Mouse (Mus musculus): ENCODE data around the gene Tmem131.

Tmem131 gene

DNA sequence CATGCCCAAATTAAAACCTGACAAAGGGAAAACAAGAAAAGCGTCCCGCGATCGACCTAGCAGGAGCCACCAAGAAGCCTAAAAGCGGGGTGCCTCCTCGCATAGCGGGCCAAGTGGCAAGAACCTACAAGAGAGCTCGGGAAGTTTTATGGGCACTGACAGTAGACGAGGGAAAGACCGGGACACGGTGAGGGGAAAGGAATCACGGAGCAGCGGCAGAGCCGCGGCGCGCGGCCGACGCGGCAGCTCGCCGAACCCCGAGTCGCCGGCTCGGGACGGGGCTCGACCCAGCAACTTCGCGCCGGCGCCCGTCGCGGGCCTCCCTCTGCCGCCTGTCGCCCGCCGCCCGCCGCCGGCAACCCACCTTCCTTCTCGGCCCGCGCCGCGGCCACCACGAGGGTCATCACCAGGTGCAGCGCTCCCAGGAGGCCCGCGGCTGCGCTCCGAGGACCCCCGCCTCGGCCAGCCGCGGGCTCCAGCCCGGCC, 4.6 kb downstream of the Tmem131 start:
- peak in 1 of 2 experiments; percentile 45 for DNase-seq (ENCODE audit: low spot score in 2 of 2)

DNA sequence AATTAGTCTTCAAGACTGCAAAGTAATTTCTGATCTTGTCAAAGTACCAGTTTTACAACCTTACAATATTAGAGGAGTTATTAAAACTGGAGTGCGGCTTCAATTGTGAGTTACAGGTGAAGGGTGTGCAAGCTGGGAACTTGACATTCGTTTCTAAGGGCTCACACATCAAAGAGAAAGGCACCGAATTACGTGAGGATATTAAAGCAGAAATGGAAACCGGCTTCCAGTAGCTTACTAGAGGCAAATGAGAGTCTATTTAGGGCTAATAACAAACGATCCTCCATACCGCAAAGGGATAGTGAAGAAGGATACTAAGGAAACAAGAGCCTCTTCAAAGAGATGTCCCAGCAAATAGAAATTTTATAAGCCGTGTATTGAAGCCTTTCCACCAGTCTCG, 5.1 kb downstream of the Tmem131 start:
- no peak for DNase-seq (ENCODE audit: low spot score in 2 of 2)

DNA sequence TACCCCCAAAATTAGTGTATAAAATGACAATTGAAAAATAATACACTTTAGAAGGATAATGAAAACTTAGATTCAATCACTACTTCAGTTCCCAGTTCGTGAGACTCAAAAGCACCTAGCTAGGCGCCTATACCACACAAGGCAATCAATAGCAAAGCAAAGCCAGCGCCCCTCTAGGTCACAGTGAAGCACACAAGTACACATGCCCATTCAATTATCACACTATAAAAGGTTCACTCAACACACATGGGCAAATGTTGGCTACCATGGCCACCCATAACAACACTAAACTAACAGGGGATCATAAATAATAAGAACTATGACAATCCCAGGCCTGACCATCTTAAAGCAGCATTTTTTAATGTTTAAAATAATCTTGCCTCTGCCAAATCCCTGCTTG, 5.8 kb downstream of the Tmem131 start:
- DNase-seq (ENCODE audit: low spot score in 2 of 2): no peak

DNA sequence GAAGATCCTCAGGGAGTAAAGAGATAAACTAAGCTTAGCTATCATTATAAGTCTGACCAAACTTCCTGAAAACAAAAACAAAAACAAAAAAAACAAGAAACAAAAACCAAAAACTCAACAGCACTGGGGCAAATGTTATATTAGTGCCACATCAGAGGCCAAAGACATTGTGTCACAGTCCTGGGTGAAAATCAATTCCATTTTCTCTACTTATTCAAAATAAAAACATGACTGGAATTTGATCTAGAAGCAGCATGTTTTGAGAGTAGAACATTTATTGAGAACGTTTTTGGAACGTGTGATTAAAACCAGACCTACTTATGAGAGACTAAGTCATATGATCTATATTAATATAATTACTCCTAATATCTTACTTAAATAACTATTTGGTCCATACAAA, 6.5 kb downstream of the Tmem131 start:
- no peak for DNase-seq (ENCODE audit: low spot score in 2 of 2)

DNA sequence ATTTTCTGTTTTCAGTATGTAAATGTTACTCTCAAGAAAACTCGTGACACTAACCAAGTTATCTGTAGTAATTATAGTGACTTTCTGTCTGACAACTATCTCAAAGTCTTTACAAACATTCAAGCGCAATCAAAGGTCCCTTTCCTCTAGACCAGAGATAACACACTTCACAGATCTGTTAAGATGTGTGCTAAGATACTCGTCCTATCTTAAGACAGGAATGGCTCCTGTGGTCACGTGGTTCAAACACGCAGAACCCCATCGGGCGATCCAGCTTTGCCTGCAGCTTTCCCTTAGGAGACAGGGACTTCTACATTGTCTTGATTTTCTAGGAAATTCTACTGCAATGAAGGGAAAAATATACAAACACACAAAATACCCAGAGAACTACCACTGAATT, 6.9 kb downstream of the Tmem131 start:
- no peak for DNase-seq (ENCODE audit: low spot score in 2 of 2)

DNA sequence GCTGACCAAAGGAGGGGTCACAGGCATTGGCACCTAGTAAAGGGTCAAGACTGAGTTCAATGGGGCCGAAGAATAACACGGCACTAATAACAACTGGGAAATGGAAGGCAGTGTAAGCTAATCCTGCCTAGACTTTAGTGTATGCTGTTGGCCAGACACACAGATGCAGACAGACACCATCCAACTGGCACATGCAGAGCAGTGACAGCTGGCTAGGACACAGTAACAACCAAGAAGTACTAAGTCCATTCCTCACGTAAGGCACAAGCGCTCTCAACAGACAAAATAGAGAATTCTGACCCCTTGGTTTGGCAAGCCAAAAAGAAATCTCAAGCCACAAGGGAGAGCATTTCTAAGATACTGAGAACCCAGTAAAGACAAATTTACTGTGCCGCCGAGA, 8.7 kb downstream of the Tmem131 start:
- no peak for DNase-seq (ENCODE audit: low spot score in 2 of 2)

DNA sequence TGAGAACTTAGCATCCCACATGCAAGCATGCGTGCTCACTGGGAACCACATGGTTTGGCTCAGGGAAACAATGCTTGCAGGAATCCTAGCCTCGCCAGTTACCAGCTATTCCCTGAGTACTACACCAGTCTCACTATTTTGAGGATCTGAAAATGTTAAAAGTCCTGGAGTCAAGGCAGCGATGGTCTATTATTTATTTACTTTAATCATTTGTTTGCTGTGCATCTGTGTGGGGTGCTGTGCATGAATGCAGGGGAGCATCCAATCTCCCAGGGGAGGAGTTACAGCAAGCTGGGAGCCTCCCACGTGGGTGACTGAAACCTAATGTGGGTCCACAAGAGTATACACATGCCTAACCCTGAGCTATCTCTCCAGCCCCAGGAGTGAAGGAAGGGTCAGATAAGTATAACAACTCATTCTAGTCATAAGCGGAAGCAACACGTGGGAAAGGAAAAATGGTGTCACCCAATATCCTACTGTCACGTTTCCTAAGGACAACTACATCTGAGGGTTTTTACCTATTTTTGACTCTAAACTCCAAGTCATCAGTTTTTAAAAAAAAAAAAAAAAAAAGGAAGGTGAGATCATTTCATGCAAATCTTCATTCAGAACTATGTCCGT, 9.4 kb downstream of the Tmem131 start:
- no peak for DNase-seq (ENCODE audit: low spot score in 2 of 2)

DNA sequence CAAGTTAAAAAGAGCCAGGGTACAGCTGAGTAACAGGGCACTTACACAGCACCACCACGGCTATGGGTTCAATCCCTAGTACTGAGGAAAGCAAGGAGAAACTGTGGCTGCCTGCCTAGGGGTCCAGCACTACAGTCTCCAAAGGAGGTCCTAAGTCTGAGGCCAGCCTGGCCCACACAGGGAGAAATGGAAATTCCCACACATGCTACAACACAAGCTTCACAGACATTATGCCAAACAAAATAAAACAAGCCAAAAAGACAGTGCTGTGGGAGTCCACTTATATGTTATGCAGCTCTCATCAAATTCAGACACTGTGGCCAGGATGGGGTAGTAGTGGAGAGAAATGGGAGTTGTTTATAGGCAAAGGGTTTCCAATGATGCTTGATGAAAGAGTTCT, 11.2 kb downstream of the Tmem131 start:
- DNase-seq (ENCODE audit: low spot score in 2 of 2): no peak

DNA sequence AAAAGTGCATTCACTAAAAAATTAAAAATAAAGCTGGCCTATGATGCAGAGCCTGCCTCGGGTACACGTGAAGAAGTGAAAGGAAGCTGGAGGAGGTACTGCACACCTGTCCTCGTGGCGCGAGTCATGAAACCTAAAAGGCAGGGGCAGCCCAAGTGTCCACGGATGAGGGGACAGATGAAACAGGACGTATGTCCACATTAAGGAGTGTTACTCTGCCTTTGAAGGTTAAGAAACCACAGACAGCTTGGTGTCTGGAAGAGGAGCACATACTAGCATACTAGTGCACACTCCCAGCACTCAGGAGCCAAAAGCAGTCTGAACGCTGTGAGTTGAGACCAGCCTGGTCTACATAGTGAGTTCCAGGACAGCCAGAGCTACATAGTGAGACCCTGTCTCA, 12.6 kb downstream of the Tmem131 start:
- no peak for DNase-seq (ENCODE audit: low spot score in 2 of 2)

DNA sequence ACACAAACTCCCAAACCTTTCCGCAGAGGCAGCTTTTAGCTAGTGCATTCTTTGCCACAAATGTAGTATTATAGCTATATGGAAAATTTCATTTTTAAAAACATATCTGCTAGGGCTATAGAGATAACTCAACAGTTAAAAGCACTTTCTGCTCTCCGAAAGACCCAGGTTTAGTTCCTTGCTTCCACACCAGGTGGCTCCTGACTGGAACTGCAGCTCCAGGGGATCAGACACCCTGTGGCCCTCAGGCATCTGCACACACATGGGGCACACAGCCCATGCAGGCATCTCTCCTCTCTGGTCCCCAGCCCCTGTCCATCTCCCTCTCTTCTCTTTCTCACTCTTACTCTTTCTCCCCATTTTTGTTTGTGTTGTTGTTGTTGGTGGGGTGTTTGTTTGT, 13.5 kb downstream of the Tmem131 start:
- no peak for DNase-seq (ENCODE audit: low spot score in 2 of 2)

DNA sequence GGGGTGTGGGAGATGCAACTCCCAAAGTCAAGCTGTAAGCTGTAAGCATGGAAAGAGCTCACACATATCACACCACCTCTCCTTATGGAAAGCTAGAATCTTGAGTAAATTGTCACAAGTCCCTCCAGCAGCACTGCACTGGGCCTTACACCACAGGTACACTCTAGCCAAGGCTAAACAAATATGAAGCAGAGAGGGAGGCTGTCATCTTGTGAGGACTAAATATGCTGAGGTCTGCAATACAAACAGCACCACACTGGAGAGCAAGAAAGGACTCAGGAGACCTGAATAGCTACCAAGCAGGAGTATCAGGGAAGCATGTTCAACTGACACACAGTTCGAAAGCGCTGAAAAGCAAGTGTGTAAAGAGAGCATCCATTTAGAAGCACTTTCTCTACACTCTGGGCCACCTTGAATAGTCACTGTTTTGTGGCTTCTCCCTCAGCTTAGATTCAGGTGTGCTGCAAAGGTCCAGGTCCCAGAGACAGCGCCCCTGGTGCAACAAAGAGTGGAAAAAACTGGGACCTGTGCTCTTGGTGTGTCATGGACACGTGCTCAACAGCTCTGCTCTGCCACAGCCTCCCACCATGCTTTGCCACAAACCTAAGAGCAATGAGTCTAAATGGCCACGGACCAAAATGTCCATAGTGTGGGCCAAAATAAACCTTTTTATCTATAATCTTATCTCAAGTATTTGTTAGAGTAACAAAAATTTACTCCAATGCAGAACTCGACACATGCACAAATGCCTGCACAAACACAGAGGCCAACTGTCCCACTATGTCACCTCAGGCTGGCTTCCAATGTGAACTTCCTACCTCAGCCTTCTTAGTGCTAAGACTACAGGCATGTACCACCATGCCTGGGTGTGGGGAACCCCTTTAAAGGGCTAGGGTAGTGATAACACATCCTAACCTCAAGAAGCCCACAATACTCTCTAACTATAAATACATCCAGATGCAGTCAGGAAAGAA, 14.8 kb downstream of the Tmem131 start:
- no peak for DNase-seq (ENCODE audit: low spot score in 2 of 2)

DNA sequence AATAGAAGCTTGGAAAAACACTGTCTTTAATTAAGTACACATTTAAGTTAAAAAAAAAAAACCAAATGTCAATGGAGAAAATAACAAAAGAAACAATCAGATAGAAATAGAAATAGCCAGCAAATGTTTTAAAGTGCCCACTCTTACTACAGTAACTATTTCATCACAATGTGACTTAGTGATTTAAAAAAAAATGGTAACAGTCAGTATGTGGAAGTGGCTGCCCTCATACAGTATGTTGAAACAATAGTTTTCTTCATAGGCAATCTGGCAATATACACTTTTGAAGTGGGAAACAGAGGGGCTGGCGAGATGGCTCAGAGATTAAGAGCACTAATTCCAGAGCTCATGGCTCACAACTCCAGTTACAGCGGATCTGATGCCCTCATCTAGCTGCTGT, 15.9 kb downstream of the Tmem131 start:
- no peak for DNase-seq (ENCODE audit: low spot score in 2 of 2)

DNA sequence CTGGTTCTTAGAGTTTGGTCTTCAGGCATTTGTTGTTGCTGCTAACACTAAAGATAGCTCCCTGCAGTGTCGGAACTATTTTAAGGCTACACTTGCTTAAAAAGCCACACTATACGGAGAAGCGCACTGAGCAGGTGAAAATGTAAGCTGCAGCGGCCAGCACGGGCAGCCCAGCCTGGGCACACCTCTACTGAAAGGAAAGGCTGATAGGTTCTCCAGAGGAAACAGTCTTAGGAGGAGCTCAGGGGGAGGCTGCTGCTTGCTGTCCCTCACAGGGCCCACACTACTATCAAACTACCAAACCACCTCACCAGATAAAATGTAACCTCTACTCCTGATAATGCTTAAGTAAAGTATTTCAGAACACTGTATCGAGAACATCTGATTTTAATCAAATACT, 16.7 kb downstream of the Tmem131 start:
- no peak for DNase-seq (ENCODE audit: low spot score in 2 of 2)

DNA sequence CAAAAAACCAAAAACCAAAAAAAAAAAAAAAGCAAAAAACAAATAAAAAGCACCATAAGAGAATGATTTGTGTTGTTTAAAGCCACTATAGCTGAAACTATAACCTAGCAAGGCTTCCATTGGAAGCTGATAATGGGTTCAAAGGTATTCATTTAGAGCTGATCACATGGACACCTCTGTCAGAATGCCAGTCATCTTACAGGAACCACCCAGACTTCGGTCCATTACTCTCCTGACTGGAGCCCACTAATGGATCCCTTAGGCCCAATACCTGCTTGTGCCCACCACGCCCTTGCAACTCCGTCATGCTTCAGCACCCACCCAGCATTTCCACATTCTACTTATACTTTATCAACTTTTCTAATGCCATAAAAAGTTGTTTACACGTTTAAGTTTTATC, 17.2 kb downstream of the Tmem131 start:
- no peak for DNase-seq (ENCODE audit: low spot score in 2 of 2)

DNA sequence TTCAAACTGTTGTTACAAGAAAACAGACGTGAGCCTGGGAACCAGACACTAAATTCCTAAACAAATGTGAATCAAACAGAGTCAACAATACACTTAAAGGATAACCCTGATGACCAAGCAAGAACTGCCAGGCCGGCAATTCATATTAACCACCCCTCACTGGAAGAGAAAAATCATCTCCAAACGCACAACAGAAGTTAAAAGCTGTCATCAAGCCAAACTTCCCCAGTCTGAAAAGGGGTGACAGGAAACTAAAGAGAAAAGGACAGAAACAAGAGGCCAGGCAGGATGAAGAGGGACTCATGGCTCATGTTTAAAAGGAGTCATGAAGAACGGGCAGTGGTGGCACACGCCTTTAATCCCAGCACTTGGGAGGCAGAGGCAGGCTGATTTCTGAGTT, 17.7 kb downstream of the Tmem131 start:
- DNase-seq (ENCODE audit: low spot score in 2 of 2): no peak

DNA sequence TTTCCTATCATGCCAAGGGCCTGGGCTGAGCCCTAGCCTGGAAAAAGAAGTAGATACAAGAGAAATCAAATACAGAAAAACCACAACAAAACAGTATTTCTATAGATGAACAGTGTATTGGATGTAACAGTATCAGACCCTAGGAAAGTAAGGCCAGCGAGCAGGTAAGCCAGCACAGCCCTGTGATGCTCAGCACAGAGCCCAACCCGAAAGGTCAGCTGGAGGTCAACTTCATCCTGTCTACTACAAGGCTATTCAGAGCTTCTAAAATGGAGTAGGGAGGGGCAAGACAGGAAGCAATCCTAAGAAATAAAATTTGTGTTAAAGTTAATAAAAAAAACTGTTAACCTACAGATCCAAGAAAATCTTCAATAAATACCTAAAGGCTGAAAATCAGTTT, 18.6 kb downstream of the Tmem131 start:
- DNase-seq (ENCODE audit: low spot score in 2 of 2): no peak

DNA sequence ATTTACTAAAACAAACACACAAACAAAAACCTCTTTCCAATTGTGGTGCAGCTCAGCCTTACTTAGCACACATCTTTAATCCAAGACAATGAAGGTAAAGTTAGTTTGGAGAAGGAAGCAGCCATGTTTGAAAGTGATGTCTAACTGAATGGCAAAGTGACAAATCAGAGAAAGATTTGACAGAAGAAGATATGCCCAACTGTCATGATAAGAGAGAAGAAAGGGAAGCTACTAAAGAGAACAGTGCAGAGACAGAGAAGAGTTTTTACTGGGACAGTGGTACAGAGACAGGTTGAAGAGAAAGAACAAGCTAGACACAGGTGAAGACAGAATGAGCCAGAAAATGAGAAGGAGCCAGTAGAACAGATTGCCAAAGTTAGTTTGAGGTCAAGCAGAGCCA, 19.6 kb downstream of the Tmem131 start:
- no peak for DNase-seq (ENCODE audit: low spot score in 2 of 2)

DNA sequence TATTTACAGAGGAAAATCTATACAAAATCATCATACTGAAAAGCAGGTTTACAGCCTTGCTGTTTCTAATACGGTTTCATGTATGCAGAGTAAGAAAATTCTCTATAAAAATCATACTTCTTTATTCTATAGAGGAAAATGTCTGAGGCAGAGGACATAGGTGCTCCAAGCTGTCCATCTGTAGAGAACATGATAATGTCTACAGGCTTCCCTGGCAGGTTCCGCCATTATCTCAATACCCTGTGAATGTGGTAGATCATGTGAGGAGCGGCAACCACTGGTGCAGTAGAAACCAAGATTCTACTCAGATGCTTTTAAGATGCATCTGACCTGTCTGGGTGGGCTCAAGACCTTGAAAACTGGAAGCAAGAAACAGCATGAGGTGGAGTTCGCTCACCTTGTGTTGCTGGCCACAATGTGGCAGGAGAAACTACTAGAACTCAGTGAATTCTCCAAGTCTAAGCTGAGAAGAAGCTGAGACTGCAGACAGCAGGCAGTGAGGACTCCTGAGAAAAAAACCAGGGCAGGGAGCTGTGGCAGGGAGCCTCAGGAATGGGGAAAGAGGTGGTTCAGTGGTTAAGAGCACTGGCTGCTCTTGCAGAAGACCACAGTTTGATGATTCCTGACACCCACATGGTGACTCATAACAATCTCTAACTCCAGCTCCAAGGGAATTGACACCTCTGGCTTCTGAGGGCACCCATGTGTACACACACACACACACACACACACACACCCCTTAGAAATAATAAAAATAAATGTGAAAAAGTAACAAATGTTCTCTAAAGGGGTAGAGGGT, 20.6 kb downstream of the Tmem131 start:
- no peak for DNase-seq (ENCODE audit: low spot score in 2 of 2)

DNA sequence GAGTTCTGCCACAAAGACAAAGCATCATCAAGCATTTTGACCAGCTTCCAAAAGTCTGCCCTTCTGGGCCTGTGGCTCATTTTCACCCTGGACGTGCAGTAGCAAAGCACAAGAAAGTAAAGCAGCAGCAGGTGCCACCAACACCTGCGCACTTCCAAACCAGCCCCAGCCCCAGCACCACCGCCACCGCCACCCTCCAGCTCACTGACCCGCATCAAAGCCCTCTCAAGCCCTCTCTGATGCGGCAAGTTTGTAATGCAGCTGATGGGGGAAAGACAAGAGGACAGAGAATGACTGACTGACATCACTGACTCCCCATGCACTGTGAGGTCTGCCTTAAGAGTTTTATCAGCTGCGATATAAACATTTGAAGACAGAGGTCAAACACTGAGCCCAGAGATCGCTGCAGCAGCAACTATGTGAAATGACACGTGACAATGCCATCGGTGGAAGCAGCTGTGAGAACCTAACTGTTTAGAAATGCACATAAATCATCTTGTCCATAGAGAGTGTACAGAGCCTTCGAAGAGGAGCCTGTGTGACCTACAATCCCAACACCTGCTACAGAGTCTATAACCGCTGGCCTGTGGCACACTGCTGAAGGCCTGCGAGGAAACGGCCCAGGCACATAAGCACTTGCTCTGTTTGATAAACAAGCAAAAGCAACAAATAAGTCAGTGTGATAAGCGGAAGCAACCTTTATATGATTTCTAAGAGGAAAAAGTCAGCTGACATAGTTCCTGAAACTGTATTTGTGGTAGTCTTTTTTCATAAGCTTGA, 21.7 kb downstream of the Tmem131 start:
- DNase-seq (ENCODE audit: low spot score in 2 of 2): no peak

DNA sequence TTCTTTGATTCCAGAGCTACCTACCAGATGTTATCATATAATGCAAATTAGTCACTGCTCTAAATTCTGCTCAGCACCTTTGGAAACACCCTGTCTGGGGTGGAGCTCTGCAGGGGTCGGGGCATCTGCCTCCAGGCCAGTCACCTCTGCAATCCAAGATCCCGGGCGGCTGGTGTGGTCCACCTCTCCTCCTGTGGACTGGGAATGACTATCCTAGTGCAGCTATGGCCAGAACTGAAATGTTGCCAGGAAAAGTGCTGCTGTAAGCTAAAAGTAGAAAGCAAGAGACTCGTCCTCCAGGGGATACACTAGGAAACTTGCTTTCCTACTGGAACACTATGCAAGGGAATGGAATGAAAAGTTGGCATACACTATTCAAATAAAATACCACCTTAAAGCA, 22.7 kb downstream of the Tmem131 start:
- no peak for DNase-seq (ENCODE audit: low spot score in 2 of 2)

DNA sequence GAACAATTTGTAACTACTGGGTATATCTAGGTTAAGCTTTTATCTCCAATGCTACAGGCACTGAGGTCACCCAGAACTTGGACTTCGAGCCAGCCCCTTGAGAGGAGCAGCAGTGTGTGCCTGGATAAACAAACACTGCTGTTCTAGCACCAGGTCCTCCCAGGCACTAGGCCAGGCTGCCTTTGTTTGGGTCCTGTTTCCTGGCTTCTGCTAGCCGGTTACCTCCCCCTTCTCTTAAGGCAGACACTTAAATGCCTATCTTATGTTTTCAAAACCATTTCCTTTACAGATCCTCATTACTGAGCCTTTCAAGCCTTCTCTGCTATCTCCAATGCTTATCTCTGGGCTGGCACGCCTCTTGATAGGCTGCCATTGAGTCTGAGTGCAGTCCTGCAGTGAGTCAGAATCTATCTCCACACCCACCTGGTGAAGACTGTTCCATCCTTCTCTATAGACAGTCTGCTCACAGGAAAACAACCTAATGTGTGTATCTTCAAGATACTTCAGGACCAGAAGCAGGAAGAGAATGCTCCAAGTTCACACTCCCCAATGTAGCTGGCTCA, 23.2 kb downstream of the Tmem131 start:
- DNase-seq (ENCODE audit: low spot score in 2 of 2): no peak

All from cerebellum, postnatal 4 days (tissue).